Mouse (Mus musculus) G1E (cell line): ENCODE data around the gene Galntl5. TPM values are rescaled to one million over a fixed set of nuclear protein-coding genes. Genes with fewer than 3 reads are reported as not detected.

Source experiments
- ATAC-seq: 2 replicates; pipeline ENCODE4 v1.8.0; 2016; ENCODE audit warnings: mild to moderate bottlenecking; ENCODE audit not compliant: insufficient number of reproducible peaks, poor library complexity, low FRiP score, severe bottlenecking; ENCODE audit errors: extremely low read depth
- DNase-seq: peaks from one replicate; pipeline ENCODE4 v3.0.0; 2012; ENCODE audit warnings: low spot score
- H3K27me3 ChIP-seq: 2 replicates; pipeline ENCODE4 v1.6.1; 2012; ENCODE audit warnings: mild to moderate bottlenecking, low read length, inconsistent platforms; ENCODE audit not compliant: insufficient read depth
- H3K36me3 ChIP-seq: replicated peaks from 2 replicates; pipeline ENCODE3; 2012; ENCODE audit warnings: mild to moderate bottlenecking, inconsistent platforms
- H3K4me1 ChIP-seq: 2 replicates; pipeline ENCODE4 v1.6.1; 2012; ENCODE audit warnings: low read depth, low read length, inconsistent platforms, mixed read lengths; ENCODE audit not compliant: insufficient read depth
- H3K4me3 ChIP-seq: 2 replicates; pipeline ENCODE4 v1.5.1; 2012; ENCODE audit warnings: low read depth, mild to moderate bottlenecking, inconsistent platforms, low read length, moderate library complexity, mixed read lengths
- H3K9me3 ChIP-seq: replicated peaks from 2 replicates; pipeline ENCODE4 v1.6.1; 2012; ENCODE audit warnings: inconsistent platforms
- CTCF ChIP-seq: IDR thresholded peaks from 2 replicates; pipeline ENCODE4 v1.5.1; 2012; ENCODE audit warnings: low read depth, low read length, inconsistent platforms, mixed read lengths
- GATA1 ChIP-seq: IDR thresholded peaks from 2 replicates; pipeline ENCODE4 v1.6.1; 2012; ENCODE audit warnings: borderline replicate concordance, low read length, inconsistent platforms, mixed read lengths
- GATA2 ChIP-seq: IDR thresholded peaks from 2 replicates; pipeline ENCODE4 v1.6.1; 2012; ENCODE audit warnings: low read depth, low read length, inconsistent platforms, borderline replicate concordance
- POLR2AphosphoS5 ChIP-seq: IDR thresholded peaks from 2 replicates; pipeline ENCODE4 v1.6.1; 2012; ENCODE audit warnings: low read depth, low read length, inconsistent platforms; ENCODE audit not compliant: insufficient replicate concordance
- TAL1 ChIP-seq: conservative IDR thresholded peaks from 2 replicates; pipeline ENCODE4 v1.6.1; 2012; ENCODE audit warnings: low read depth, low read length, inconsistent platforms, mixed read lengths
- polyA plus RNA-seq: library from polyadenylated mRNA; stranded (reverse); fragments of >175 nt; gene quantifications from 2 replicates; pipeline ENCODE4 v1.2.3, GENCODE M21; 2012
- total RNA-seq, 2 experiments: library from RNA; stranded (forward) in 1 of 2; stranded (reverse) in 1 of 2; fragments of 200-1000 nt in 1 of 2; fragments of >200 nt in 1 of 2; fragmentation: Nextera tagmentation in 1 of 2; gene quantifications; 2 replicates each; pipeline ENCODE4 v1.2.3; 2014 to 2017

Galntl5 gene
- not detected in 2 replicates for total RNA-seq (2014; fragmentation: Nextera tagmentation)
- not detected in 2 replicates for total RNA-seq (2017)
- not detected in 2 replicates for polyA plus RNA-seq

DNA sequence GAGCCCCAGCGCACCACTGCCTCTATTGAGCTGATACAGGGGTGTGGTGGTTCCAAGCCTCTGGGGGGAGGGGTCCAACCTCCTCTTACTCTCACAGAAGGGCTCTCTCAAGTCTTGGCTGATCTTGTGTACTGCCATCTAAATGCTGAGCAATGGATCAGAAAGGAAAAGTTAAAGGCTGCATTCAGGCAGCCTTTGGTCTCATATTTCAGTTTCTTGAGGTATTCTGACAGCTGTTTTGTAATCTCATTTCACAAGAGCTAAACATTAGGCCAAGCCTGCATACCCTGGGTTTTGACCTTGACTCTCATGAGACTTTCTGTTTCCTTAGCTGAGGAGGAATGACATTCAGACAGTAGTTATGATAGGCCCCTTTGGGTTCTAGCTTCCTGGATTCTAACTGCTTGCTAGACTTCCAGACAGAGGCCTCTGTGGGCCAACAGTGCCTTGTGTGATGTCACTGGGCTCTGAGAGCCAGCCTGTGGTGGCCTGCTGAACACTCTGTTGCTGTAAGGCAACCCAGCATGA lies at the start of gene Galntl5:
Galntl5 (plus strand) TSS at position 457 of the 528 bp plus-strand sequence.
- Histone ChIP-seq H3K9me3 (no peaks in the 10 kb centered on the region), H3K27me3 (no peaks in the 10 kb centered on the region), H3K36me3 (no peaks in the 10 kb centered on the region), H3K4me3 (no peak within 1 kb of the TSS), H3K4me1 (no peaks in the 10 kb centered on the region)
- TF ChIP-seq POLR2AphosphoS5 (no peak), TAL1 (no peak), GATA1 (no peak), GATA2 (no peak), CTCF (no peak)
- no peak for ATAC-seq
- no peak for DNase-seq

DNA sequence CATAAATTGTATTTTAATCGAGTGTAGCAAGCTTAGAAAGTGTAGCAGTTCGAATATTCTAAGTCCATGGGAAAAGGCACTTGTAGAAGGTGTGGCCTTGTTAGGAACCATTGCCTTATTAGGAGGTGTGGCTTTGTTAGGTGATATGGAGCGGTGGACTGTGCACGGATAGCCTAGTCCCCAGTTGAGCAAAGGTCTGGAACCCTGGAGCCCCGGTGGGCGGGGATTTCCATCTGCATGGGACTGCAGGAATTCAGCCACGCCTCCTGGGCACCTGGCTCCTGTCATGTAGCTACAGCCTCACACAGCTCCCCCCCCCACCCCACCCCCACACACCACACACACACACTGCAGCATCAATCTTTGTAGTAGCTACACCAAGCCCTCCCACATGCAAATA lies 34.6 kb upstream of the Galntl5 start:
- ATAC-seq (no peak), DNase-seq (no peak)
- TF ChIP-seq GATA2 (no peak), TAL1 (no peak), POLR2AphosphoS5 (no peak), CTCF (no peak), GATA1 (no peak)
- Histone ChIP-seq H3K4me1 (no peaks in the 10 kb centered on the region), H3K9me3 (no peaks in the 10 kb centered on the region), H3K27me3 (no peaks in the 10 kb centered on the region), H3K36me3 (no peaks in the 10 kb centered on the region), H3K4me3 (no peak overlapping the region)

DNA sequence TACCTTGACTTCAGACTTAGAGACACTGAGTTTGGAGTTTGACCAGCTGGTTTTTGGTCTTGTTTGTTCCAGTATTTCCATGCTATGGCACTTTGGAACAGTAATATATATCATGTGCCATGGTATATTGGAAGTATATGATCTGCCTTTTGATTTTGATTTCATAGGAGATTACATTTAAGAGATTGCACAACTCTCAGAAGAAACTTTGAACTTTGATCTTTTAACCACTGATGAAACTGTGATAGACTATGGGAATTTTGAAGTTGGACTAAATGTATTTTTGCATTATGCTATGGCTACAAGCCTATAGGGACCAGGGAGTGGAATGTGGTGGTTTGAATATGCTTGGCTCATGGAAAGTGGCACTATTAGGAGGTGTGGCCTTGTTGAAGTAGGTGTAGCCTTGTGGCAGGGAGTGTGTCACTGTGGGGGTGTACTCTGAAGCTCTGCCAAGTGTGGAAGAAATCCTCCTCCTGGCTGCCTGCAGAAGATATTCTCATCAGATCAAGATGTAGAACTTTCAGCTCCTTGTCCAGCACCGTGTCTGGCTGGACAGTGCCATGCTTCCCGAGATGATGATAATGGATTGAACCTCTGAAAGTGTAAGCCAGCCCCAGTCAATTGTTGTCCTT lies 31.8 kb upstream of the Galntl5 start:
- Histone ChIP-seq H3K36me3 (no peaks in the 10 kb centered on the region), H3K27me3 (no peaks in the 10 kb centered on the region), H3K4me3 (no peak overlapping the region), H3K9me3 (no peaks in the 10 kb centered on the region), H3K4me1 (no peaks in the 10 kb centered on the region)
- no peak for ATAC-seq
- TF ChIP-seq POLR2AphosphoS5 (no peak), TAL1 (no peak)
- no peak for DNase-seq

DNA sequence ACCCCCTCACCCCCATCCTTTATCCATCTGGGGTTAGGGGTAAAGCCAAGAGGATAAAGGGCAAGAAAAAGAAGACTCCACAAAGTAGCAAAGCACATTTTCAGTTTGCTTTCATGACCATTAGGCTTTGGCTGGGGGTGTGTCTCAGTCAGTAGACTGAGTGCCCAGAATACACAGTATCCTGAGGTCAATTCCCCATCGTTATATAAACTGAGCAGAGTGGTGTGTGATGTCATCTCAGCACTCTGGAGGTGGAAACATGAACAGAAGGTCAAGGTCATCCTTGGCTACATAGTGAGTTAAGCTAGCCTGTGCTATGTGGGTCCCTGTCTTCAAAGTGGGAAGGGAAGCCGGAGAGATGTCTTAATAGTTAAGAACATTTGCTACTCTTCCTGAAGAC lies 27.8 kb upstream of the Galntl5 start:
- peaks cover 2% of the 10 kb centered on the region; the same call in 1 of the 2 replicates for H3K27me3 ChIP-seq
- H3K9me3 ChIP-seq, result no peaks in the 10 kb centered on the region
- DNase-seq (no peak), ATAC-seq (no peak)
- TF ChIP-seq GATA2 (no peak), TAL1 (no peak), POLR2AphosphoS5 (no peak), CTCF (no peak), GATA1 (no peak)
- no peak overlapping the region for H3K4me3 ChIP-seq
- no peaks in the 10 kb centered on the region for H3K4me1 ChIP-seq
- no peaks in the 10 kb centered on the region for H3K36me3 ChIP-seq

DNA sequence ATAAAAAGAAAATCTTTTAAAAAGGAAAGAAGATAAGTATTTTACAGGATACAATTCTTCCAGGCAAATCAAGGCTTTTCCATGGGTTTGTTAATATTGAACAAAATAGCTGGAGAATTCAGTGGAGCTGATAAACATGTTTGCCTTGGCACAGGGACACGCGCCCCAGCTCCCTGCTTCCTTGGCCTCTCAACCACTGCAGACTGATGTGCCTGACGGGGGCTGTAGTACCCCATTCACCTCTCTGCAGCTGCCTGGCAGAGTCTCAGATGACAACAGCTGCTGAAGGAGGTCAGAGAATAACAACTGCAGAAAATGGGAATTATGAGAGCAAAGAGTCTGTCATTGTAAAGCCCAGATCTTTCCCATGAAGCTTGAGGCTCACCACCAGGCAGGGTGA lies 27.3 kb upstream of the Galntl5 start:
- no peak overlapping the region for H3K4me3 ChIP-seq
- no peak for TF ChIP-seq GATA2
- TF ChIP-seq POLR2AphosphoS5, result no peak
- TF ChIP-seq TAL1, result no peak
- no peaks in the 10 kb centered on the region for H3K9me3 ChIP-seq
- no peaks in the 10 kb centered on the region for H3K4me1 ChIP-seq
- no peaks in the 10 kb centered on the region for H3K36me3 ChIP-seq
- peaks cover 2% of the 10 kb centered on the region; the same call in 1 of the 2 replicates for H3K27me3 ChIP-seq
- ATAC-seq (no peak), DNase-seq (no peak)

DNA sequence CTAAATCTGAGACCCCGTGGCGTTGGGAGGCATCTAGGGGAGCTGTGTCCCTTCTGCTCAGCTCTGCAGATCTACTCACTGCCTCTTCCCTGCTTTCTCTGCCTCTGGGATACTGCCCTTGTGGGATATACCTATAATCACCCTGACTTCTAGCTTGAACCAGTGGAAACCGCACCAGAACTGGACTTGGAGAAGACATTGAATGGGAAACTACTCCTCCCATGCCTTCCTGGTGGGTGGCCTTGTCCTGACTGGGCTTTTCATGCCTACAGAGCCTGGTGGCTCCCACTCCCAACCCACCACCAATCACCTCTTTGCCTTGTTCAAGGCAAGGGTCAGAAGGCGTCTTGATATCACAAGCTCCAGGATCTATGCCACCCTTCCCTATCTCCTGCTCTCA lies 26.4 kb upstream of the Galntl5 start:
- no peaks in the 10 kb centered on the region for H3K36me3 ChIP-seq
- H3K9me3 ChIP-seq, result no peaks in the 10 kb centered on the region
- ATAC-seq, result no peak
- peaks cover 7% of the 10 kb centered on the region; the same call in 1 of the 2 replicates for H3K27me3 ChIP-seq
- H3K4me1 ChIP-seq, result no peaks in the 10 kb centered on the region
- no peak overlapping the region for H3K4me3 ChIP-seq
- no peak for DNase-seq
- no peak for TF ChIP-seq CTCF
- TF ChIP-seq POLR2AphosphoS5, result no peak
- no peak for TF ChIP-seq TAL1
- no peak for TF ChIP-seq GATA2
- TF ChIP-seq GATA1, result no peak

DNA sequence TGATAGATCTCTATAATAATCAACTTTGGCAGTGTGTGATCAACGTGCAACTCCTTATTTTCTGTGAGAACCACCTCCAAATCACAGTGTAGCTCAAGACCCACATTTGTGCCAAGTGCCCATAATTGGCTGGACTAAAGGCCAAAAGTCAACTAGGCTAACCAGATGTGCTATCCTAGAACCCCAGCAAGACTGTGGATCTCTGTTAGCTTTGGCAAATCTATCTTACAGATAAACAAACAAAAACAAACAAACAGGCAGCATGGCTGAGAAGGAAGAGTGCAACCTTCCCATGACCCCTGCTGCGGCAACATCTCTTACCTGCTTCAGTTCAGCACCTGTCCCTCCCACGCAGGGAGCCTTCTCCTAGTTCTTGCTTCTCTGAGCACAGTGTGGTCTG lies 25.9 kb upstream of the Galntl5 start:
- Histone ChIP-seq H3K4me3 (no peak overlapping the region), H3K9me3 (no peaks in the 10 kb centered on the region), H3K36me3 (no peaks in the 10 kb centered on the region), H3K27me3 (peaks cover 7% of the 10 kb centered on the region; the same call in 1 of the 2 replicates), H3K4me1 (no peaks in the 10 kb centered on the region)
- no peak for TF ChIP-seq CTCF
- TF ChIP-seq POLR2AphosphoS5, result no peak
- TF ChIP-seq GATA2, result no peak
- no peak for TF ChIP-seq TAL1
- TF ChIP-seq GATA1, result no peak
- DNase-seq (no peak), ATAC-seq (no peak)
